Mouse (Mus musculus) urinary bladder, postnatal 36 days (tissue): ENCODE data around the gene Ror1.

ENCODE experiments used
- DNase-seq, 2 experiments: peaks; one replicate each; pipeline ENCODE4 v3.0.0; 2022; ENCODE audit warnings: low spot score in 2 of 2, mixed read lengths in 1 of 2

The Ror1 gene

GRCm38 (mm10) chr4:100307365-100307764 lies 211.8 kb downstream of the Ror1 start:
- DNase-seq, result peak in 1 of 2 experiments; percentile 6

- DNase-seq, result peak in 1 of 2 experiments; percentile 25
Observed at GRCm38 (mm10) chr4:100311775-100312537, 216.4 kb downstream of the Ror1 start.

DNA sequence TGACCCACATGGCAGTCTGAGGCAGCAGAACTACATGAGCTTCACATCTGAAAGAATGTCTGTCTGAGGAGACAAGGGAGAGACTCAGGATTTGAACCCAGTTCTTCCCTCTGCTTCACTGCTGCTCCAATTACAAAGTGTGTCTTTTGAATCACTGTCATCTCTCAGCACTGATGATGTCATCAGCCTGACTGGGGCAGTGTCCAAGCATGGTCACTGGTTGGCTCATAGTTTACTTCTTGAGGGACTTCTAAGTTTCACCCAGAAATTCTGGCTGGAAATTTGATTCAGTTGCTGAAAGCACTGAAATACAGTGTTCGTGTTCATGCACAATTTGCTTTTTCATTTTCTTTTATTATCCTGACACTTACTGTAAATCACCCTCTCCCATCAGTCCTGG lies 219.5 kb downstream of the Ror1 start:
- DNase-seq, result peak in 1 of 2 experiments; percentile 29

- DNase-seq, result peak; percentile 31 to 46
Observed at GRCm38 (mm10) chr4:100321758-100322157, 226.2 kb downstream of the Ror1 start.

DNA sequence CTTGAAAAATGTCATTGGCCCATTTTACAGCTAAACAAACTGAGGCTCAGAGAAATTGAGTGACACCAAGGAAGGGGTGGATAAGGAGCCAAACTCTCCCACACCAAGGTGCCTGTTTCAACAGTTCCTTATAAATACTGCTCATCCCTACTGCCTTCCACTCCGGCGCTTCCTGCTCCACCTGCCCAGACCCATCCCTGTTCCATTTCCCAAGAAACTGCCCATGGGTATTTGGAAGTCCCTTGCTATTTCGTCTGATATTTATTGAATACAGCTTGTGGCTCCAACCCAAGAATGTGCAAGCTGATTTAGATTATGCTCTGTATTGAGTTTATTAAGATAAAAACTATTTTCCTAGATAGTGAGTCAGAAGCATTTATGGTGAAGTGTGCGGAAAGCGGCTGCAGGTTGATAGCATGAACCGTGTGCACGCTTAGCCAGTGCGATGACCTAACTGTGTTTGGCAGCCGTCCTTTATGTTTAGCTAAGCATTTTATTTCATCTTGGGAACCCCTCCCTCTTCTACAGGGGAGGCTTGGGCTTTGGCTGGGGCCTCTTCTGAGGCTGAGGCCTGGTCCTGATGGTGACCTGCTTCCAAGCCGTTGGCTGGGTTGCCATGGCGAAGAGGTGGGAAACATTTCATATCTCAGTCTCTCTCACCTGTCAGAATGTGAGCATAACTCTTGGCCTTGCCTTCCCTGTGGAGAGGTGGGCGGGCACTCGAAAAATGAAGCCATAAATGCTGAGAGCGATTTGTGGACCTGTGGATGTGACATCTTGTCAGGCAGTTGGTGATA lies 229.3 kb downstream of the Ror1 start:
- peak in 1 of 2 experiments; percentile 9 for DNase-seq

DNA sequence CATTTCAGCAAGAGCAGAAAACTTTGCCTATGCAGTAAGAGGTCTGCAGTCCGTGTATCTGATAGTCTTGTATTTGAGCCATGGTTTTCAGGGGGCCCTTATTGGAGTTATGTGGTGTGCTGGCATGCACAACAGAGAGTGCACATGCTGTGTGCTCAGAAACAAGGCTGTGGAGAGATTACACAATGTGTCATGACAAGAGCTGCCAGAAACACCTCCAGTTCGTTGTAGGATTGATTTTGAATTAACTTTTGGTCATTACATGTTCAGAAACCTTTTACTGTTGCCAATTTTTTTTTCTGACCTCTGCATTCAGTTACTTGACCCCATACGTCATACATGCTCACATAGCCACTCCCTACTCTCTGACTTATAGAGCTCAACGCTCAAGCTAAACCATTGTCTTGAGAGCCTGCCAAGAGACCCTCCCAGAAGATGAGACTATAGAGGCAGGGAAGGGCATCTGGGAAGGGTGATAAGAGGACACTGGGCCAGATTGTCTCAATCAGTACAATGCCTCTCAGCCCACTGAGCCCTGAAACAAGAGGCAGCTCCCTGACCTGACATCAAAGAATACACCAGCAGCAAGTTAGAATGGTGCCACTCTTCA lies 232.9 kb downstream of the Ror1 start:
- DNase-seq, result no peak

DNA sequence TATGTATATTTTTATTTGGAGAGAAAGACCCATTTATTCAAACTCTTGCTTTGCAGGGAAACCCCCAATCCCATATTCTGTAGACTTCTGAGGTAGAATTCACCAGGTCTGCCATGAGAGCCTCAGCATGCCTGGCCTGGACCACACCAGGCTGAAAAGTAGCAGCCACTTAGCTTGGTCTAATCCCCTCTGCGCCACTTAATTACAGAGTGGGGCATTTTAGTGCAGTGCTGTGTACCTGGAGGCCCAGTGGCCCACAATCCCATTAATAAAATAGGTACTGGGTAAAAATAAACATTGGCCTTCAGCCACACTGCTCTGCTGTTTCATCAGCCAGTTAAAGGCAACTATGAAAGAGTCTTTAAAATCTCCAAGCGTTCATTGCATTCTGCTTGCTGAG lies 239.6 kb downstream of the Ror1 start:
- no peak for DNase-seq

GRCm38 (mm10) chr4:100347791-100348190 lies 252.2 kb downstream of the Ror1 start:
- DNase-seq, result no peak

GRCm38 (mm10) chr4:100350106-100350795 lies 254.7 kb downstream of the Ror1 start:
- no peak for DNase-seq

- DNase-seq, result no peak
Observed at GRCm38 (mm10) chr4:100351797-100352290, 256.3 kb downstream of the Ror1 start.

GRCm38 (mm10) chr4:100355566-100355965 lies 260.0 kb downstream of the Ror1 start:
- no peak for DNase-seq

DNA sequence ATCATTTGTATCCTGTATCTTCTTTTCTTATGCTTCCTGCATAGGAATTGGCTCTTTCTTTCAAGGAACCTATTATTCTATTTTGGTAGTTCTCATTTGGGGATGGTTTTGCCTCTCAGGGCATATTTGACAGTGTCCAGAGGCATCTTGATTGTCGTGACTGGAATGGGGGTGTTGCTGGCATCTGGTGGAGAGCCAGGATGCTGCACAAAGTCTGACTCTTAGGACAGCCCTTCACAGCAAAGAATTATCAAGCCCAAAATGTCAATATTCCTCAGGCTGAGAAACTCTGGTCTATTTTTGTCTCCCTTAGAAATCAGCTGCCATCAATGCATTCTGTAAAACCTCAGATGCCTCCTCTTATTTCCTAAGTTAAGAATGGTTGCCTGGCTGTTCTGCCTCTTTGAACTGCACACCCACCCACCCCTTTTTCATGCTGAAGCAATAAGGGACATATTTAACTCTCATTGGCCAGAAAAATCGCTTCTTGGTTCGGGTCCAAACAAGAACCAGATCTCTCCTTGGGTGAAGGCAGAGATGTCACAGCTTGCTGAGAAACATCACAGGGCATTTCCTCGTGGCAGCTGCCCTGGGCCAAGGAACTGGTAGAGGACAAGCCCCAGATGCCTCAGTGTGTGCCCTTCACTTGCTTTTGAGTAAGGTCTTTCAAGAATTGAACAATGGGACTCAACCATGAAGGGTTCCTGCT lies 262.4 kb downstream of the Ror1 start:
- no peak for DNase-seq

DNA sequence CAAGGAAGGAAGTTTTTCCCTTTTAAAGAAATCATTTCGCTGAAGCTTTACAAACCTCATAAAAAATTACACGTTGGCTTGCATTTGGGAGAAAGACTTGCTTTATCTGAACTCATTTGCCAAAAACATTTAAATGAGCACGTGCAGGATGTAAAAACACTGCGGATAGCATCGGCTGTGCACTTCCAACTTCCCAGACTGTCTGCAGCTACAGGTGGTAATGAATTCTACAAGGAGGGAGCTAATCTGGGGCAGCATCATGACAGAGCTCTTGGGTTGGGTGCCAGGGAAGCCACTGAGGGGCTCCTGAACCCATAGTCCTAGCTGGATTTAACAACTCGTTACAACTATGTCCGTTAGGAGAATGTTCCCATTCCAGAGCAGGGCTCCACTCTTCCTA lies 268.1 kb downstream of the Ror1 start:
- DNase-seq, result no peak

GRCm38 (mm10) chr4:100368691-100369090 lies 273.1 kb downstream of the Ror1 start:
- no peak for DNase-seq

GRCm38 (mm10) chr4:100369541-100370174 lies 274.1 kb downstream of the Ror1 start:
- no peak for DNase-seq

GRCm38 (mm10) chr4:100372806-100373205 lies 277.2 kb downstream of the Ror1 start:
- DNase-seq, result no peak

DNA sequence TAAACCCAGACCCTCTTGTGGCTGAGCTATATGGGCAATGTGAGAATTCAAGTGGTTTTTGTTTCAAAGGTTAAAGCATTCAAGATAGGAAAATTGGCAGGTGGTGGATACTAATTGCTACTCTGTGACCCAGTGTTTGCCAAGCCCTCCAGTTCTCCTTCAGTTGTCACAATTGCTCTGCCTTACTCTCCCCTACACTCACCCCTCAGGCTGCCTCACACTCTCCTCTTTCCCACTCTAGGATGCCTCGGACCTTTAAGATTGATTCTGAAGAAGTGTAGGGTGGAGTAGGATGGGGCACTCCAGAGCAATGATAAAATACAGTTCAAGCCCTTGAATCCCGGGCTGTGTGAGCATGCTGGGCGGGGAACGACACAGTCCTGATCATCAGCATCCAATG lies 278.2 kb downstream of the Ror1 start:
- no peak for DNase-seq

DNA sequence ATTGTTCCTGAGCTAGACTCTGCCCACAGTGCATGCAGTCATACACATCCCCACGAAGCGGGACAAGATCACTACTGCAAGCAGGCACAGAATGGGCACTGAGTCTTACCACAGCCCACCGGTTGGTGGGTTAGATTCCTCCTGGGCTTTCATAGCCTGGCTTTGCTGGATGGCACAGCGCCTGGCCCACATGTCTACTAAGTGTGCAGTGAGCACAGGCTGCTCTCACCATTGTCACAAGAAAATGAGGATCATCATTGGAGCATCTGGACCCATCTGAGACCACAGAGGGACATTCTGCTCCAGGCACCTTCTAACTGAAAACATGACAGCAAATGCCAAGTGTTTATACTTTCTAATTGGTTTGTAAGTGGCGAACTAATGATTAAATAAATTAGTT lies 279.7 kb downstream of the Ror1 start:
- no peak for DNase-seq

- DNase-seq, result no peak
Observed at GRCm38 (mm10) chr4:100376163-100376562, 280.6 kb downstream of the Ror1 start.

GRCm38 (mm10) chr4:100377231-100377630 lies 281.6 kb downstream of the Ror1 start:
- no peak for DNase-seq

- no peak for DNase-seq
Observed at GRCm38 (mm10) chr4:100377996-100378395, 282.4 kb downstream of the Ror1 start.
